Mouse (Mus musculus) adrenal gland, adult 18-20 months (tissue): Measurements from ENCODE around the gene Vmn1r152. TPM values are rescaled to one million over a fixed set of nuclear protein-coding genes. Genes with fewer than 3 reads are reported as not detected.
"Not testable (repeated sequence)": the region's sequence is repeated elsewhere in the genome, so short reads cannot be mapped to it uniquely, and the experiment has no call there.

Source experiments
- DNase-seq, 2 experiments: peaks; one replicate each; pipeline ENCODE4 v3.0.0; 2021 to 2022; ENCODE audit warnings: low spot score in 2 of 2
- long read RNA-seq, 2 experiments: library from polyadenylated mRNA; stranded (forward); transcript quantifications; one replicate each; pipeline ENCODE4 v2.0.0; 2021
- total RNA-seq, 2 experiments: library from RNA; stranded (reverse); gene quantifications; 1 replicate in 1 of 2; 2 replicates in 1 of 2; pipeline ENCODE4 v1.2.3; 2021

The Vmn1r152 gene
- total RNA-seq: not detected
- long read RNA-seq, experiment 1: 0 reads
- long read RNA-seq, experiment 2: 0 reads

- not testable (repeated sequence) for DNase-seq
Observed at GRCm38 (mm10) chr7:22522667-22523066, at the start of gene Vmn1r152. Vmn1r152 (plus strand) TSS chr7:22522967.

- DNase-seq: not testable (repeated sequence)
Observed at GRCm38 (mm10) chr7:22499578-22499977, 23.2 kb upstream of the Vmn1r152 start, which contains the start of gene Vmn1r151. Vmn1r151 (minus strand) TSS chr7:22499678.

- DNase-seq: not testable (repeated sequence)
Observed at GRCm38 (mm10) chr7:22534787-22535186, 12.0 kb downstream of the Vmn1r152 start, which contains the start of gene Gm8677. Gm8677 (minus strand) TSS chr7:22534887.

GRCm38 (mm10) chr7:22565243-22565642 is 42.5 kb downstream of the Vmn1r152 start, which contains the start of gene Gm4201:
Gm4201 (minus strand) TSS chr7:22565343.
- DNase-seq: not testable (repeated sequence)

Other genes starting within 250 kb of the Vmn1r152 start
- not detected for gene Gm4187, start 193.2 kb upstream of the Vmn1r152 start, total RNA-seq
- gene Gm8660, start 151.9 kb upstream of the Vmn1r152 start, total RNA-seq: not detected
- not detected for gene Vmn1r148, start 109.4 kb upstream of the Vmn1r152 start, total RNA-seq
- gene Vmn1r149, start 84.7 kb upstream of the Vmn1r152 start, total RNA-seq: not detected
- gene Gm10665, start 58.9 kb upstream of the Vmn1r152 start, total RNA-seq: not detected
- gene Vmn1r151, start 23.3 kb upstream of the Vmn1r152 start, total RNA-seq: not detected
- not detected for gene Gm8677, start 11.9 kb downstream of the Vmn1r152 start, total RNA-seq
- not detected for gene Gm4201, start 42.4 kb downstream of the Vmn1r152 start, total RNA-seq
- gene Gm4565, start 65.2 kb downstream of the Vmn1r152 start, total RNA-seq: not detected
- gene Vmn1r155, start 135.1 kb downstream of the Vmn1r152 start, total RNA-seq: not detected
- gene Gm8693, start 169.3 kb downstream of the Vmn1r152 start, total RNA-seq: not detected
- not detected for gene Gm4567, start 196.7 kb downstream of the Vmn1r152 start, total RNA-seq
- not detected for gene Vmn1r157, start 238.7 kb downstream of the Vmn1r152 start, total RNA-seq